Mouse (Mus musculus) lung, adult 2 months (tissue): ENCODE measurements around the gene Hoxa11. TPM values are rescaled to one million over a fixed set of nuclear protein-coding genes. Genes with fewer than 3 reads are reported as not detected.

Experiments
- DNase-seq: peaks from one replicate; pipeline ENCODE4 v3.0.0; 2022
- H3K4me1 ChIP-seq: fragments of 200-500 bp; 2 replicates; pipeline ENCODE4 v1.6.1; 2011; ENCODE audit warnings: low read length; ENCODE audit not compliant: control insufficient read depth, insufficient read depth
- H3K4me3 ChIP-seq: fragments of 200-500 bp; replicated peaks from 2 replicates; pipeline ENCODE3; 2011; ENCODE audit warnings: low read depth, mild to moderate bottlenecking, control low read depth, low read length; ENCODE audit errors: extremely low read depth
- CTCF ChIP-seq: fragments of 200-500 bp; IDR thresholded peaks from 2 replicates; pipeline ENCODE4 v1.5.1; 2011; ENCODE audit warnings: mild to moderate bottlenecking, low read length, control low read depth; ENCODE audit not compliant: insufficient read depth
- POLR2A ChIP-seq: fragments of 200-500 bp; IDR thresholded peaks from 2 replicates; pipeline ENCODE4 v1.6.1; 2011; ENCODE audit warnings: low read depth, mild to moderate bottlenecking, control low read depth, low read length, borderline replicate concordance; ENCODE audit errors: extremely low read depth
- WGBS: fragments of 180-500 bp; shearing (Covaris S2); methylation state at CpG from one replicate; pipeline ENCODE4 v1.1.7; 2018; 5-methylcytosine and 5-hydroxymethylcytosine counted together
- polyA plus RNA-seq: library from polyadenylated mRNA; depleted of rRNA; stranded (reverse); fragments of >200 nt; gene quantifications from 2 replicates; pipeline ENCODE4 v1.2.3, GENCODE M21; 2012

The Hoxa11 gene
- polyA plus RNA-seq, 1 experiment = not detected

DNA sequence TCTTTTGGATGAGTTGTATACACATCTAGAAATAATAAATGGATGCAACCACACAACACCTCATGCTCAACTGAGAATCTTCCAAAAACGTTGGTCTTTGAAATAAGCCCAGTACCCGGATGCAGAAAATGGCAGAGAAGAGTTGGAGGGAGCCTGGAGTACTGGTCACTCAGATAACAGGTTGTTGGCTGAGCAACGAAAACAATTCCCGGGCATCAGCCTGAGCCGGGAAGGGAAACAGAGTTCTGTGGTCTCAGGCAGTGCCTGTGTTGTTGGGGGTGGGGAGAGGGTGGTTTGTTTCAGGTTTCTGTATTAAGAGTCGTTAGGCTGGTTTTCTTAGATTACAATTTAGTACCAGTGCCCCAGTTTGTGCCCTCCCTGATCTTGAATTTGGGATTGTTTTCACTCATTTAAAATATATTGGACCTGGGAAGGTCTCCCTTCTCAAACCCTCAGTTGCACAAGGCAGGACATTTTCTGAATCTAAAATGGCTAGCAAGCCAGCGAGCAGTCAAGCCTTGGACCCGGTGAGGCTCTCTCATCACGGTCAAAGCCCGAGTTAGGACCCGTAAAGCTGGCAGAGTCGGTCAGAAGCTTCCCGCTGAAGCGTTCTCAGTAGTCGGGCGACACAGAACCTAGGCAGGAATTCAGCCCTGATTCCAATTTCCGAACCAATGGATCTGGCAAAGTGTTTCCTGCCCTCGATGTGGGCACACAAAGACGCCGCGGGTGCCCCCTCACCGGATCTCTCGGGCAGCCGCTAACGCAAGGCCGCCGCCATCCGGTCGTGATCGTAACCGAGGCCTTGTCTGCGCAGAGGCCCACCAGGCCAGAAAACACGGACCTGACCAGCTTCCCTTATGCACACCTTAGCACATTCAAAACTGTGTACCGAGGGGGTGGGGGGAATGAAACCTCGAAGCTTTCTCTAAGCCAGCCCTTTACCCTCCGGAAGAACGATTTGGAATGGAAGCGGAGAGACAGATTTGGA is 16.8 kb downstream of the Hoxa11 start:
- H3K4me1 ChIP-seq = no peaks in the 10 kb centered on the region; the same call in 1 of the 2 replicates
- 7% methylated on average over 38 of the region's 38 CpGs for WGBS
- DNase-seq = no peak
- TF ChIP-seq POLR2A (no peak), CTCF (no peak)
- no peak overlapping the region for H3K4me3 ChIP-seq

DNA sequence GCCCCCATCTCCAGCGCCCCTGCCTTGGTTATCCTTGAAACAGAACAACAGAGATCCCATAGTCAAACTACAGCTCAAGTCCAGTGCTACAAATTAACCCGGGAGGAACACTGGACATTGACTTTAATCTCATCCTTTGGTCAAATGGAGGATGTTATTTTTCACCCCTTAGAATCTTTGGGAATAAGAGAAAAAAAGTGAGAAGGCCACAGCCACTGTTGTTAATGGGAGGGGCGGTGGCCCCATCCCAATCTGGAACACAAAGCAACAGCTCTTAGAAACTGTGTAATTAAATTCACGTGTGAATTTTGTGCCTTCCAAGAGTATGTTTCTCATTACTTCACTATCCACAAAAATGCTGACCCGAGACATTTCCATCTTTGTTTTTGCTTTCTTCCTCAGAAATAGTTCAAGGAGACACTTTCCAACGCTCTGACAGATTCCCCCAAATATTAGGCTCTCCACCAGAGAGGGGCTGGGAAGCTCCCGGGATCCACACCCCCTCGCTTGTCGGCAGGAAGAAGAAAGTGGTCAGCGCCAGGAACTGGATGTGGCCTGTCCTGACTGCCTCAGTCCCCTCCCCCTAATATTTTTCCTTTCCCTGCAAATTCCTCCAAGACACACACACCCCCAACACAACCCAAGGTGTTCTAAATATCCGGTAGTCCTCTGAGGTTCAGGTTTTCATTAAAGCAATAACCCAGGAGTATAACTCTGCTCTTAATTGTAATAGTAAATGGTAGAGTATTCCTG is 18.0 kb downstream of the Hoxa11 start:
- TF ChIP-seq POLR2A (no peak), CTCF (no peak)
- no peaks in the 10 kb centered on the region; the same call in 1 of the 2 replicates for H3K4me1 ChIP-seq
- WGBS = 12% methylated on average over 11 of the region's 11 CpGs
- H3K4me3 ChIP-seq = no peak overlapping the region
- no peak for DNase-seq

DNA sequence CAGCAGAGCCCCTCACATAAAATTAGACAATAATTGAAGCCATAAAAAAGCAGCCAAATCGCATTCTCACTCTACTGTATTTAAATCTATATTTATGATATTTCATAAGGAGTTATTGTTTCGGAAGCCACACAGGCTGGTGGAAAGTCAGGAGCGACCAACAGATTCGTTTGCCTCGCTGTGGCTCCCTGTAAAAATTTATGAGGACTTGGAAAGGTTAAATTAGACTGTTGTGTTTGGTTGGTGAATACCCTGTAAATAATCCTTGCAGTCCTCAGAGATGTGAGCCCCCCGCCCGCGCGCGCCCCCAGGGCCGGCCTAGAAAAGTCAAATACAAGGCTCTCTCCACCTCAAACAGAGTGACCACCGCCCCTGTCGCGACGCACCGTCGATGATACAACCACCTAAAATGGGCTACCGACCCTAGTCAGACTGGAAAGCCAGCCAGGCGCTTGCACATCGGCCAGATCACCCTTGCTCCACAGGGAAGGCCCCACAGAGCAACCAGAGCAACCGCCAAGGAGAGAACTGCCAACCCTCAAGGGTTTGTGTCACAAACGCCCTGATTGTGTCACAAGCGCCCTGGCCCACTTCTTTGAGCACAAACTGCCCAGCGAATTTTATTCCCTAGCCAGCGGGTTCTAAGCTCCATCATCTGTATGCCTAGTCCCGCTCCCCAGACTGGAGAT is 18.9 kb downstream of the Hoxa11 start:
- Histone ChIP-seq H3K4me1 (no peaks in the 10 kb centered on the region; the same call in 1 of the 2 replicates), H3K4me3 (no peak overlapping the region)
- no peak for DNase-seq
- WGBS = 8% methylated on average over 26 of the region's 26 CpGs
- no peak for TF ChIP-seq POLR2A
- no peak for TF ChIP-seq CTCF

DNA sequence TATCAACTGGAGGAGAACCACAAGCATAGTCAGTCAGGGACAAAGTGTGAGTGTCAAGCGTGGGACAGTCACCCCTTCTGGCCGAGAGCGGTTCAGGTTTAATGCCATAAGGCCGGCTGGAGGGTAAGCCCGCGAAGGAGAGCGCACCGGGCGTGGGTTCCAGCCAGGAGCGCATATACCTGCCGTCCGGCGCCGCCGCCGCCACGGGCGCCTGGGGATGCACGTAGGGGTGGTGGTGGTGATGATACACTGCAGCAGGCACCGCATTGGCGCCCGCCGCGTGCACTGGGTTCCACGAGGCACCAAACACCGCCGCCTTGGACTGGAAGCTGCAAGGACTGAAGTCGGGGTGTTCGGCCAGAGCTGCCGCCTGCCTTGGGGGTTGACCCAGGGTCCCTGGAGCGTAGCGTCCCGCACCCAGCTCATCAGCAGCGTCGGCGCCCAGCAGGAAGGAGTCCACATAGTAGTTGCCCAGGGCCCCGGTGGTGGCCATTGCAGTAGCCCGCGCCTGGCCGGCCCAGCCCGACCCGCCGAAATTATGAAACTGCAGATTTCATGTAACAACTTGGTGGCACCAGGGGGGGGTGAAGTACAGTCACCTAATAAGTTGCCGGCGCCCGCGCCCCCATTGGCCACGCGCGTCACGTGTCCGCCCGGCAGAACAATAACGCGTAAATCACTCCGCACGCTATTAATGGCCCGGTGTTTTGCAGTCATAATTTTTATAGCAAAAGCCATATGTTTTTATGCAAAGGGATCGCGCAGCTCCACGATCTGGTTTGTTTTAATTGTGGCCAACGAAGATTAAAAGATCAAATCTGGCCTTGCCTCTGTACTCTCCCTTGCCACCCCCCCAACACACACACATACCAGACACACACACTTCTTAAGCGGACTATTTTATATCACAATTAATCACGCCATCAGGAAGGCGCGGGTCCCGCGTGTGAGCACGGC is 19.7 kb downstream of the Hoxa11 start:
- Histone ChIP-seq H3K4me3 (no peak overlapping the region), H3K4me1 (peaks cover 3% of the 10 kb centered on the region; the same call in 1 of the 2 replicates)
- no peak for TF ChIP-seq POLR2A
- no peak for TF ChIP-seq CTCF
- DNase-seq = no peak
- 4% methylated on average over 69 of the region's 69 CpGs for WGBS

DNA sequence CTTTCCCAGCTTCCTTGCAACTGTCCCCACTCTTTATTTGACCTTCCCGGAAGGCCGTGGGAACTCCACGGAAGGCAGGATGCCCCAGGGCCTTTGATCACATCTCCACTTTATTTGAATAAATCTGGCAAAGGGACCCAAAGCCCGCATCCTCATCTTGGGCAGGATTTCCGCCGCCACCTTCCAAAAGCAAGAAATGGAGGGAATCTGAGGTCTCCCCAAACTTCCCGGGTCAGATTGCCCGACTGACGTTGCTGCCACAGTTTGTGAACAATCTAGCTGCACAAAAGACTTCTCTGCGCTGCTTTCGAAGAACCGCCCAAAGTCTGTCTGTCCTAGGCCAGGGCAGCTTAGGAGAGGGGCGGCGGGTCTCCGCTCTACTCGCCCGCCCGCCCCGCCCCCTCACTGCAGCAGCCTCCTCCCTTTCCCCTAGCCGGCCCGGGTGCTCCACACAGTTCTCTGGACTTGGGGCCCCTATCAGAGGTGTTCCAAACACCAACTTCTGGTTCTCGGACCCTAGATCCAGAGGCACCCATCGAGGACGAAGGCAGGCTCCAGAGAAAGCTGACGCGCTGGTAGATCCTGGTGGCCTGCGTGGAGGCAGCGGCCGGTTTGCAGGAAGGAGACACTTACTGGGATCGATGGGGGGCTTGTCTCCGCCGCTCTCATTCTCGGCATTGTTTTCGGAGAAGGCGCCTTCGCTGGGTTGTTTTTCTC is 20.6 kb downstream of the Hoxa11 start:
- TF ChIP-seq CTCF = no peak
- no peak for TF ChIP-seq POLR2A
- DNase-seq = no peak
- peaks cover 3% of the 10 kb centered on the region; the same call in 1 of the 2 replicates for H3K4me1 ChIP-seq
- H3K4me3 ChIP-seq = no peak overlapping the region
- WGBS = 6% methylated on average over 36 of the region's 36 CpGs

DNA sequence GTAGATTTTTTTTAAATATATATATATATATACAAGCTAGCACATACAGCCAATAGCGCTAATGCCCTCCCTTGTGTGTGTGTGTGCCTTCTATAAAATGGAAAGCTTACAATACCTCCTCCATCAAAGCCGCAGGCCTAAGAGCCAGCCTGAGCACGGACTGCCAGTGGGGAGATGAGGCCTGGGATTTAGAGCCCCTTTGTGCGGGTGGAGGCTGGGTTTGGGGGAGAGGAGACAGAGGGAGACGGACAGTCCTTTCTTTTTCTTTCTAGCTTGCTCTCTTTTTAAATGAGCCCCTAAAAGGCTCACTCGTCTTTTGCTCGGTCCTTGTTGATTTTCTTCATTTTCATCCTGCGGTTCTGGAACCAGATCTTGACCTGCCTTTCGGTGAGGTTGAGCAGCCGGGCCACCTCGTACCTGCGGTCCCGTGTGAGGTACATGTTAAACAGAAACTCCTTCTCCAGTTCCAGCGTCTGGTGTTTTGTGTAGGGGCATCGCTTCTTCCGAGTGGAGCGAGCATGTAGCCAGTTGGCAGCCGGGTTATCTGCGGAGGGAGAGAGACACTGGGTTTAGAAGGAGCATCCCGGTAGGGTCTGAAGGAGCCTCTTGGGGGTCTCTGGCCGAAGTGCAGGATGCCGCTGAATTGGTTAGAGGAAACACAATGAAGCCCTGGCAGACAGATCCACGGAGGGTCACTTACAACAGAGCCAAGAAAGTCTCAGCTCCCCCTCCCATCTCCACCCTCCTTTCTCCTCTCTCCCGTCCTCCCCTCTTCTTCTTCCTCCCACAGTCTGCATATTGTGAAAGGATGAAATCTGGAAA is 21.5 kb downstream of the Hoxa11 start:
- 29% methylated on average over 24 of the region's 24 CpGs for WGBS
- Histone ChIP-seq H3K4me1 (peaks cover 3% of the 10 kb centered on the region; the same call in 1 of the 2 replicates), H3K4me3 (no peak overlapping the region)
- TF ChIP-seq CTCF (no peak), POLR2A (no peak)
- no peak for DNase-seq

DNA sequence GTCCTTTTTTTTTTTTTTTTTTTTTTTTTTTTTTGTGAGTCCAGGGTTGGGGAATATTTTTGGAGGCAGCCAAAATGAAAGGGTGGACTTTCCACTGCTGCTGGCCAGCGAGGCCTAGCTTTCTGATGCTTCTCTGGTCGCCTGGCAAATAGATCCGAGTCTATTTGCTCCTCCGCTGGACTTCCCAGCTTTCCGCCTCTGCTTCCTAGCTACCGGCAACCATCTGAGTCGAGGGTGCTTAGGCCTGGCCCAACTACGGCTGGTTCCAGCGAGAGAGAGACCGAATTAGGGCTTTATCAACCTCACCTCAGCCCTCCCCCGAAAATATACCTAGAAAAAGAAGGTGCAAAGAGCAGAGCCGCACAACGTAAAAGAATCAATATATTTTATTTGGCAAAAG is 22.9 kb downstream of the Hoxa11 start:
- WGBS = 65% methylated on average over 13 of the region's 13 CpGs
- Histone ChIP-seq H3K4me1 (peaks cover 3% of the 10 kb centered on the region; the same call in 1 of the 2 replicates), H3K4me3 (no peak overlapping the region)
- TF ChIP-seq POLR2A = no peak
- TF ChIP-seq CTCF = no peak
- DNase-seq = no peak
